In the genomic region with DNA sequence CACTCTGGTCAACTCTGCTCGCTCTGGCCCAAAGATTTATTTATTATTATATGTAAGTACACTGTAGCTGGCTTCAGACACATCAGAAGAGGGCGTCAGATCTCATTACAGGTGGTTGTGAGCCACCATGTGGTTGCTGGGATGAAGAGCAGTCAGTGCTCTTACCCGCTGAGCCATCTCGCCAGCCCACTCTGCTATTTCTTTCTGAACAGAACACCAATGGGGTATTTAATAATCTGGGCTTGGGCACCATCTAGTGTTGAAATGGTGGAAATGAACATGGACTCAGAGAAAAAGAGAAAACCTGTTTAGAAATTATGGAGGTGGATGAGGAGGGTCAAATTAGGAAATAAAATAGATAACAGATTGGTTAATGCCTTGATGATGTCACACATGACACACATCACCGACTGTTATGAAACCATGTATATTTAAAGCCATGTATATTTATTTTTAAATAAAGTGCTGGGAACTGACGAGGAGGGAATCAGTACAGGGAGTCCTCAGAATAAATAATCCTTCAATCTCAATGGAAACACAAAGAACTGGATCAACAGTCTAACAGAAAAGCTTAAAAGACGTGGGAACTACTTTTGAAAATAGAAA, we compare ENCODE assay signal across 9 mouse cellular contexts. TPM values are rescaled to one million over a fixed set of nuclear protein-coding genes. Genes with fewer than 3 reads are reported as not detected.
A peak's percentile ranks its signal among the peaks of the same experiment; 100 is the strongest.
DNase-seq lines count a peak whose midpoint lies in the region; ATAC-seq and TF ChIP-seq lines count a peak whose summit lies in the region.
"Had no signal": no experiment of that assay in that cellular context is flagged by ENCODE, and none has a peak within 500 bp of the region (broad histone marks: within the 10 kb centered on the region; RNA-seq: fewer than 3 reads in every experiment).

No protein-coding gene starts in this region.

- no peaks in the 10 kb centered on the region for H3K27me3 ChIP-seq in limb, embryonic 12.5 days
- no peaks in the 10 kb centered on the region for H3K27me3 ChIP-seq in midbrain, embryonic 15.5 days (replicated peaks)
- no peaks in the 10 kb centered on the region for H3K27me3 ChIP-seq in spleen, adult 2 months (ENCODE audit: control insufficient read depth, insufficient read depth, low read length)

- DNase-seq in heart, adult 9 months (ENCODE audit: low spot score in 2 of 2), result peak; percentile 70 to 72
- DNase-seq in kidney, adult 9 months, result peak; percentile 93
- peak; percentile 68 to 73 for DNase-seq in spleen, adult 2 months (ENCODE audit: low read depth in 1 of 2, low spot score in 2 of 2)

- 0 out of 2 replicates have a peak, but pooled peaks have one; percentile 24 for TF ChIP-seq CTCF in bone marrow macrophage, adult 2 months (IDR thresholded peaks at IDR 0.05; ENCODE audit: low read depth, low read length)
- peak; percentile 58; the same call in 1 of the 2 replicates for TF ChIP-seq CTCF in embryonic fibroblast, embryonic 13.5 days (IDR thresholded peaks at IDR 0.05; ENCODE audit: borderline replicate concordance, insufficient read depth, low read length)
- TF ChIP-seq CTCF in spleen, adult 2 months (IDR thresholded peaks at IDR 0.05; ENCODE audit: extremely low read depth, insufficient read depth, insufficient read length, insufficient replicate concordance), result peak; percentile 9; the same call in 1 of the 2 replicates

- peak; percentile 99 for ATAC-seq in CD4-positive, CD25-positive, alpha-beta regulatory T cell, adult 4 months
- peak; percentile 88 for ATAC-seq in limb, embryonic 12.5 days (ENCODE audit: insufficient number of reproducible peaks, insufficient read depth, low FRiP score, low TSS enrichment, low read depth)
- ATAC-seq in midbrain, embryonic 15.5 days (replicated peaks), result peak; percentile 98

- no peak overlapping the region for H3K4me3 ChIP-seq in bone marrow macrophage, adult 2 months (ENCODE audit: insufficient read depth, low read length)
- no peak overlapping the region for H3K4me3 ChIP-seq in embryonic fibroblast, embryonic 13.5 days (ENCODE audit: insufficient read depth, low read length)
- H3K4me3 ChIP-seq in limb, embryonic 12.5 days (replicated peaks), result no peak overlapping the region
- no peak overlapping the region for H3K4me3 ChIP-seq in midbrain, embryonic 15.5 days
- no peak overlapping the region for H3K4me3 ChIP-seq in spleen, adult 2 months (ENCODE audit: extremely low read depth, insufficient read depth, insufficient read length)

- no peaks in the 10 kb centered on the region for H3K9me3 ChIP-seq in limb, embryonic 12.5 days
- no peaks in the 10 kb centered on the region for H3K9me3 ChIP-seq in midbrain, embryonic 15.5 days

- H3K36me3 ChIP-seq in limb, embryonic 12.5 days, result no peaks in the 10 kb centered on the region
- H3K36me3 ChIP-seq in midbrain, embryonic 15.5 days (replicated peaks), result no peaks in the 10 kb centered on the region
- no peaks in the 10 kb centered on the region for H3K36me3 ChIP-seq in spleen, adult 2 months (ENCODE audit: control insufficient read depth, insufficient read depth, low read length)

- H3K4me1 ChIP-seq in bone marrow macrophage, adult 2 months (ENCODE audit: control insufficient read depth, insufficient read depth, low read length), result peaks cover 6% of the 10 kb centered on the region
- H3K4me1 ChIP-seq in embryonic fibroblast, embryonic 13.5 days (ENCODE audit: control insufficient read depth, insufficient read depth, low read length), result peaks cover 2% of the 10 kb centered on the region; the same call in 1 of the 2 replicates
- peaks cover 5% of the 10 kb centered on the region; the same call in 1 of the 2 replicates for H3K4me1 ChIP-seq in limb, embryonic 12.5 days (replicated peaks)
- no peaks in the 10 kb centered on the region for H3K4me1 ChIP-seq in midbrain, embryonic 15.5 days
- peaks cover 3% of the 10 kb centered on the region; the same call in 1 of the 2 replicates for H3K4me1 ChIP-seq in spleen, adult 2 months (ENCODE audit: control insufficient read depth, insufficient read depth, insufficient read length)

- no peak overlapping the region for H3K4me2 ChIP-seq in limb, embryonic 12.5 days
- H3K4me2 ChIP-seq in midbrain, embryonic 15.5 days, result no peak overlapping the region

- H3K9ac ChIP-seq in limb, embryonic 12.5 days (replicated peaks), result no peak overlapping the region
- no peak overlapping the region for H3K9ac ChIP-seq in midbrain, embryonic 15.5 days

- H3K27ac ChIP-seq in bone marrow macrophage, adult 2 months (ENCODE audit: insufficient read depth, low read depth, low read length), result no peak overlapping the region
- no peak overlapping the region for H3K27ac ChIP-seq in embryonic fibroblast, embryonic 13.5 days (ENCODE audit: insufficient read depth, low read length)
- no peak overlapping the region for H3K27ac ChIP-seq in limb, embryonic 12.5 days
- H3K27ac ChIP-seq in midbrain, embryonic 15.5 days, result no peak overlapping the region
- H3K27ac ChIP-seq in spleen, adult 2 months (ENCODE audit: insufficient read depth, low read length), result no peak overlapping the region
- H3K27ac ChIP-seq: macrophage had no signal

- 16% methylated on average over 7 of the region's 7 CpGs for WGBS in limb, embryonic 12.5 days
- 19% methylated on average over 7 of the region's 7 CpGs for WGBS in midbrain, embryonic 15.5 days
- WGBS in spleen, adult 2 months, result 23% methylated on average over 7 of the region's 7 CpGs

- TF ChIP-seq POLR2A in bone marrow macrophage, adult 2 months (IDR thresholded peaks at IDR 0.05; ENCODE audit: borderline replicate concordance, low read depth, low read length), result no peak
- no peak for TF ChIP-seq POLR2A in embryonic fibroblast, embryonic 13.5 days (IDR thresholded peaks at IDR 0.05; ENCODE audit: low read depth, low read length)
- TF ChIP-seq POLR2A in spleen, adult 2 months (IDR thresholded peaks at IDR 0.05; ENCODE audit: low read depth, low read length), result no peak

RNA-seq across cellular contexts. Expression of a gene that starts 10.8 kb away (rescaled TPM):
- polyA plus RNA-seq in CD4-positive, CD25-positive, alpha-beta regulatory T cell, adult 4 months (2017; shearing (Covaris generic)), result 10 to 100 TPM; 11.8 to 20.6 TPM
- polyA plus RNA-seq in bone marrow macrophage, adult 2 months (2012; ENCODE audit: insufficient read depth, insufficient read length, missing spikeins), result 6.9 and 7.6 TPM in 2 replicates
- 17.6 and 23.3 TPM in 2 replicates for polyA plus RNA-seq in embryonic fibroblast, embryonic 13.5 days (2011; ENCODE audit: insufficient read length, low read depth, missing spikeins)
- polyA plus RNA-seq in limb, embryonic 12.5 days (2016; fragmentation: Nextera tagmentation; extraction: Ambion mirVana), result 73.7 and 74.1 TPM in 2 replicates
- 61.8 and 66.4 TPM in 2 replicates for polyA plus RNA-seq in midbrain, embryonic 15.5 days (2015; fragmentation: Nextera tagmentation; extraction: Ambion mirVana)
- polyA plus RNA-seq in spleen, adult 2 months (2012; rRNA removed), result 1.1 and 1.3 TPM in 2 replicates

RNA-seq across cellular contexts. Expression of a gene that starts 32.7 kb away (rescaled TPM):
- 10 to 100 TPM; 17.3 to 27.1 TPM for polyA plus RNA-seq in CD4-positive, CD25-positive, alpha-beta regulatory T cell, adult 4 months (2017; shearing (Covaris generic))
- 12.0 and 15.3 TPM in 2 replicates for polyA plus RNA-seq in bone marrow macrophage, adult 2 months (2012; ENCODE audit: insufficient read depth, insufficient read length, missing spikeins)
- 0.86 TPM in 1 of 2 replicates, not detected in the other for polyA plus RNA-seq in embryonic fibroblast, embryonic 13.5 days (2011; ENCODE audit: insufficient read length, low read depth, missing spikeins)
- 4.6 and 5.1 TPM in 2 replicates for polyA plus RNA-seq in limb, embryonic 12.5 days (2016; fragmentation: Nextera tagmentation; extraction: Ambion mirVana)
- polyA plus RNA-seq in midbrain, embryonic 15.5 days (2015; fragmentation: Nextera tagmentation; extraction: Ambion mirVana), result 10.5 and 12.4 TPM in 2 replicates
- 1.2 and 2.1 TPM in 2 replicates for polyA plus RNA-seq in spleen, adult 2 months (2012; rRNA removed)

RNA-seq across cellular contexts. Expression of a gene that starts 57.4 kb away (rescaled TPM):
- polyA plus RNA-seq in CD4-positive, CD25-positive, alpha-beta regulatory T cell, adult 4 months (2017; shearing (Covaris generic)), result 1 to 10 TPM in 1 of 2 experiments, under 1 TPM in 1; 0.32 to 2.1 TPM
- polyA plus RNA-seq in bone marrow macrophage, adult 2 months (2012; ENCODE audit: insufficient read depth, insufficient read length, missing spikeins), result 1.3 TPM in 1 of 2 replicates, not detected in the other
- polyA plus RNA-seq in embryonic fibroblast, embryonic 13.5 days (2011; ENCODE audit: insufficient read length, low read depth, missing spikeins), result 1.0 and 1.9 TPM in 2 replicates
- polyA plus RNA-seq in limb, embryonic 12.5 days (2016; fragmentation: Nextera tagmentation; extraction: Ambion mirVana), result 1.1 and 1.7 TPM in 2 replicates
- 0.43 and 0.45 TPM in 2 replicates for polyA plus RNA-seq in midbrain, embryonic 15.5 days (2015; fragmentation: Nextera tagmentation; extraction: Ambion mirVana)
- 1.9 and 2.1 TPM in 2 replicates for polyA plus RNA-seq in spleen, adult 2 months (2012; rRNA removed)
- polyA plus RNA-seq: macrophage had no signal

RNA-seq across cellular contexts. Expression of a gene that starts 57.5 kb away (rescaled TPM):
- polyA plus RNA-seq in CD4-positive, CD25-positive, alpha-beta regulatory T cell, adult 4 months (2017; shearing (Covaris generic)), result 10 to 100 TPM; 37.9 to 41.0 TPM
- polyA plus RNA-seq in bone marrow macrophage, adult 2 months (2012; ENCODE audit: insufficient read depth, insufficient read length, missing spikeins), result 40.6 and 41.5 TPM in 2 replicates
- 57.5 and 64.4 TPM in 2 replicates for polyA plus RNA-seq in embryonic fibroblast, embryonic 13.5 days (2011; ENCODE audit: insufficient read length, low read depth, missing spikeins)
- polyA plus RNA-seq in limb, embryonic 12.5 days (2016; fragmentation: Nextera tagmentation; extraction: Ambion mirVana), result 88.7 and 91.6 TPM in 2 replicates
- 79.4 and 84.8 TPM in 2 replicates for polyA plus RNA-seq in midbrain, embryonic 15.5 days (2015; fragmentation: Nextera tagmentation; extraction: Ambion mirVana)
- polyA plus RNA-seq in spleen, adult 2 months (2012; rRNA removed), result 21.8 and 31.8 TPM in 2 replicates
